Mouse (Mus musculus) midbrain, embryonic 16.5 days (tissue): Measurements from ENCODE around the gene A930009A15Rik. TPM values are rescaled to one million over a fixed set of nuclear protein-coding genes. Genes with fewer than 3 reads are reported as not detected.

Experiments
- ATAC-seq: fragments of 200-750 bp; cut with Nextera tagmentation; 2 replicates; pipeline ENCODE4 v1.8.0; 2017; ENCODE audit warnings: moderate TSS enrichment
- H3K27ac ChIP-seq: fragments of 300-500 bp; sonication (generic); 2 replicates; pipeline ENCODE4 v1.5.1; 2014; ENCODE audit warnings: mild to moderate bottlenecking, low read length, mixed read lengths
- H3K27me3 ChIP-seq: fragments of 300-500 bp; sonication (generic); 2 replicates; pipeline ENCODE4 v1.6.1; 2014; ENCODE audit warnings: low read depth, low read length, mixed read lengths; ENCODE audit not compliant: control insufficient read depth, insufficient read depth
- H3K36me3 ChIP-seq: fragments of 300-500 bp; sonication (generic); 2 replicates; pipeline ENCODE4 v1.6.1; 2014; ENCODE audit warnings: mild to moderate bottlenecking, low read length, moderate library complexity, mixed read lengths; ENCODE audit not compliant: control insufficient read depth, insufficient read depth
- H3K4me1 ChIP-seq: fragments of 300-500 bp; sonication (generic); 2 replicates; pipeline ENCODE4 v1.6.1; 2014; ENCODE audit warnings: mild to moderate bottlenecking, low read length, mixed read lengths; ENCODE audit not compliant: control insufficient read depth, insufficient read depth
- H3K4me2 ChIP-seq: fragments of 300-500 bp; sonication (generic); 2 replicates; pipeline ENCODE4 v1.6.1; 2014; ENCODE audit warnings: mild to moderate bottlenecking, low read length, mixed read lengths
- H3K4me3 ChIP-seq: fragments of 300-500 bp; sonication (generic); 2 replicates; pipeline ENCODE4 v1.5.1; 2014; ENCODE audit warnings: low read depth, mild to moderate bottlenecking, low read length, moderate library complexity, mixed read lengths
- H3K9ac ChIP-seq: fragments of 300-500 bp; sonication (generic); 2 replicates; pipeline ENCODE4 v1.6.1; 2014; ENCODE audit warnings: low read depth, low read length, mixed read lengths
- H3K9me3 ChIP-seq: fragments of 300-500 bp; sonication (generic); replicated peaks from 2 replicates; pipeline ENCODE4 v1.6.1; 2014; ENCODE audit warnings: mild to moderate bottlenecking, low read length, mixed read lengths; ENCODE audit not compliant: control insufficient read depth, poor library complexity, severe bottlenecking
- WGBS: fragments of 180-500 bp; shearing (Covaris S2); extraction: QIAGEN DNeasy Blood & Tissue Kit; methylation state at CpG from one replicate; pipeline ENCODE4 v1.1.7; 2014; 5-methylcytosine and 5-hydroxymethylcytosine counted together
- polyA plus RNA-seq: library from polyadenylated mRNA; unstranded; fragments of >200 nt; fragmentation: Nextera tagmentation; extraction: Ambion mirVana; gene quantifications from 2 replicates; pipeline ENCODE4 v1.2.1, GENCODE M21; 2015

Gene A930009A15Rik
- polyA plus RNA-seq, 1 experiment from 2014 or later, result 0.43 TPM

- 8% methylated on average over 6 of the region's 6 CpGs for WGBS
- Histone ChIP-seq H3K27me3 (peaks cover 4% of the 10 kb centered on the region; the same call in 1 of the 2 replicates), H3K9me3 (no peaks in the 10 kb centered on the region), H3K9ac (no peak overlapping the region), H3K4me1 (peaks cover 5% of the 10 kb centered on the region; the same call in 1 of the 2 replicates), H3K36me3 (no peaks in the 10 kb centered on the region), H3K4me2 (no peak overlapping the region), H3K27ac (no peak overlapping the region), H3K4me3 (no peak overlapping the region)
- ATAC-seq, result peak; percentile 56; the same call in 1 of the 2 replicates
These were observed 1.5 kb downstream of the A930009A15Rik start for GRCm38 (mm10) chr10:115571317-115571716.

GRCm38 (mm10) chr10:115571734-115572440, 2.1 kb downstream of the A930009A15Rik start:
- Histone ChIP-seq H3K4me3 (no peak overlapping the region), H3K36me3 (no peaks in the 10 kb centered on the region), H3K4me2 (no peak overlapping the region), H3K27ac (no peak overlapping the region), H3K4me1 (peaks cover 5% of the 10 kb centered on the region; the same call in 1 of the 2 replicates), H3K9ac (no peak overlapping the region), H3K9me3 (no peaks in the 10 kb centered on the region), H3K27me3 (peaks cover 4% of the 10 kb centered on the region; the same call in 1 of the 2 replicates)
- ATAC-seq, result no peak
- 6% methylated on average over 3 of the region's 3 CpGs for WGBS

GRCm38 (mm10) chr10:115579076-115579475, 9.3 kb downstream of the A930009A15Rik start:
- Histone ChIP-seq H3K9ac (no peak overlapping the region), H3K36me3 (no peaks in the 10 kb centered on the region), H3K4me1 (no peaks in the 10 kb centered on the region), H3K27ac (no peak overlapping the region), H3K4me2 (no peak overlapping the region), H3K9me3 (no peaks in the 10 kb centered on the region), H3K4me3 (no peak overlapping the region), H3K27me3 (peaks cover 2% of the 10 kb centered on the region; the same call in 1 of the 2 replicates)
- ATAC-seq, result no peak
- 48% methylated on average over 7 of the region's 7 CpGs for WGBS

- no peak overlapping the region for H3K4me2 ChIP-seq
- H3K9ac ChIP-seq, result no peak overlapping the region
- ATAC-seq, result no peak
- no peak overlapping the region for H3K27ac ChIP-seq
- no peaks in the 10 kb centered on the region for H3K36me3 ChIP-seq
- no peaks in the 10 kb centered on the region for H3K4me1 ChIP-seq
- H3K27me3 ChIP-seq, result peaks cover 2% of the 10 kb centered on the region; the same call in 1 of the 2 replicates
- no peaks in the 10 kb centered on the region for H3K9me3 ChIP-seq
- H3K4me3 ChIP-seq, result no peak overlapping the region
- 13% methylated on average over 7 of the region's 7 CpGs for WGBS
These were observed 9.7 kb downstream of the A930009A15Rik start for GRCm38 (mm10) chr10:115579494-115579893.

- H3K4me1 ChIP-seq, result peaks cover 11% of the 10 kb centered on the region
- H3K9ac ChIP-seq, result no peak overlapping the region
- H3K36me3 ChIP-seq, result no peaks in the 10 kb centered on the region
- no peak overlapping the region for H3K27ac ChIP-seq
- peaks cover 9% of the 10 kb centered on the region; the same call in 1 of the 2 replicates for H3K27me3 ChIP-seq
- no peak for ATAC-seq
- no peak overlapping the region for H3K4me2 ChIP-seq
- H3K9me3 ChIP-seq, result no peaks in the 10 kb centered on the region
- H3K4me3 ChIP-seq, result no peak overlapping the region
- WGBS, result 78% methylated on average over 9 of the region's 9 CpGs
These were observed 12.2 kb downstream of the A930009A15Rik start for GRCm38 (mm10) chr10:115581971-115582370.

- H3K9me3 ChIP-seq, result no peaks in the 10 kb centered on the region
- no peak overlapping the region for H3K4me2 ChIP-seq
- H3K27me3 ChIP-seq, result peaks cover 10% of the 10 kb centered on the region; the same call in 1 of the 2 replicates
- no peak overlapping the region for H3K27ac ChIP-seq
- no peak overlapping the region for H3K4me3 ChIP-seq
- no peak for ATAC-seq
- no peaks in the 10 kb centered on the region for H3K36me3 ChIP-seq
- H3K4me1 ChIP-seq, result peaks cover 16% of the 10 kb centered on the region
- WGBS, result 90% methylated on average over 3 of the region's 3 CpGs
- no peak overlapping the region for H3K9ac ChIP-seq
These were observed 13.3 kb downstream of the A930009A15Rik start for GRCm38 (mm10) chr10:115583071-115583470.

GRCm38 (mm10) chr10:115584656-115585055, 14.9 kb downstream of the A930009A15Rik start:
- WGBS, result 24% methylated on average over 13 of the region's 14 CpGs
- Histone ChIP-seq H3K9me3 (no peaks in the 10 kb centered on the region), H3K27me3 (peaks cover 18% of the 10 kb centered on the region), H3K9ac (no peak overlapping the region), H3K4me1 (peaks cover 18% of the 10 kb centered on the region), H3K36me3 (no peaks in the 10 kb centered on the region), H3K27ac (no peak overlapping the region), H3K4me3 (no peak overlapping the region), H3K4me2 (peak overlapping the region; percentile 93; the same call in 1 of the 2 replicates)
- ATAC-seq, result no peak

- Histone ChIP-seq H3K4me3 (peak overlapping the region; percentile 59), H3K9ac (no peak overlapping the region), H3K27me3 (peaks cover 21% of the 10 kb centered on the region), H3K4me1 (peaks cover 18% of the 10 kb centered on the region), H3K9me3 (no peaks in the 10 kb centered on the region), H3K27ac (no peak overlapping the region), H3K4me2 (peak overlapping the region; percentile 93), H3K36me3 (no peaks in the 10 kb centered on the region)
- no peak for ATAC-seq
- WGBS, result 1% methylated on average over 21 of the region's 21 CpGs
These were observed 15.9 kb downstream of the A930009A15Rik start for GRCm38 (mm10) chr10:115585491-115586245.
